Mouse (Mus musculus): ENCODE data around the gene Tgfb1.

Gene Tgfb1

GRCm38 (mm10) chr7:25686680-25687531 is at the start of gene Tgfb1:
Gene Tgfb1 (plus strand): TSS chr7:25687002.
- peak; percentile 84 for DNase-seq

DNA sequence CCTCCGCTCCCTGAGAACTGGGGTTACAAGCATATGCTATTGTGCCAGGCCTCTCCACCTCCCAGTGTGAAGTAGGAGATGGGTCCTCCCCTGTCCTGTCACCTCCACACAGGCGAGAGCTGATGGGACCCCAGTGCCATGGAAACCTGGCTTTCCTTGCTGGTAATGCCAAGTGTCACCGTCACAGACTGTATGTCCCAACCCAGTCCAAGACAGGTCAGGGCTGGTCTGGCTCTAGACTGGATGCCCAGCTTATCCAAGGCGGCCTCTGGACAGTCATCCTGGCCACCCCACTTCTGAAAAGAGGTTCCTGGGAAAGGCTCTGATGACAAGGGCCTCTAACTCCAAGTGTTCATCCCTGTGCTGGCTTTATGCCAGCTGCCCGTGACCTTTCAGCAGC is 49.7 kb upstream of the Tgfb1 start:
- no peak for DNase-seq

DNA sequence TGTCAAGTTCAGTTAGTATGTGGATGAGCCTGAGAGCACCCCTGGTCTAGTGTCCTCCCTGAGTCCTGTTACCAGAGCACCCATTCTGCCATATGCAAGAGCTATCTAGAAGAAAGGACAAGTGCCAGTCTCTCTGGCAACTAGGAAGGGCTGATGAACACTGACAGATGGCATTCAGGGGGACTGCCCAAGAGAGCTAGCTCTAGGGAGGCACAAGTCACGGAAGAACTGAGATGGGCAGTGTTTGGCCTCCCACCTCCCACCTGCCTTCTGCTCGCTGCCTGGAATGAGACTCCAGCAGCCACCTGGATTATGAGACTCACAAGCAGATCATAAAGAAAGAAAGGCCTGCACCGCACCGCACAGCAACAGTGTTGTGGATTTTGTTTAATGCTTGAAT is 47.0 kb upstream of the Tgfb1 start:
- DNase-seq: no peak

- no peak for DNase-seq
These were observed 42.7 kb upstream of the Tgfb1 start for GRCm38 (mm10) chr7:25644136-25644535.

GRCm38 (mm10) chr7:25644631-25645030 is 42.2 kb upstream of the Tgfb1 start:
- no peak for DNase-seq

GRCm38 (mm10) chr7:25645074-25645473 is 41.7 kb upstream of the Tgfb1 start:
- no peak for DNase-seq

DNA sequence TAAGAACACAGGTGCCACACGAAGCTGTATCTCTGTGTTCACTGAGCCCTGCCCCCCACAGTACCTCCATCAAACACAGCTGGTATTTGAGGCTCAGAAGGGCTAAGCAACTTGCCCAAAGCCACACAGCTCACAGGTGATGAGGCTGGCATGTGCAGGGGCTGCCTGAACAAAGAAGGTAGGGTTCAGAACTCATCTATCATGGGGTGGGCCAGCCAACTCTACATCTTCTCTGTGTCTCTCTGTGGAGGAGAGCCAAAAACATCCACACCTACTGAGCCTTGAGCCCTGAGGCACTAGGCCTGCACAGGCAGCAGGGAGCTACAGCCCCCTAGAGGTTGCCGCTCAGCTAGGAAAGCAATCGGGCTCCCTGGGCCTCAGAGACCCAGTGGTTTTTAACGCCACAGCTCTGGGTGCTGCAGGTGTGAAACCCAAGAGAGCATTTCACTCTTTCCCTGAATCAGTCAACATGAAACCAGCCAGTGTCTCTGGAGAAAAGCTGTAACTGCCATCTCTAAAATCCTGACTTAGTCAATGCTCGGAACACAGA is 39.2 kb upstream of the Tgfb1 start:
- peak; percentile 27 for DNase-seq

DNA sequence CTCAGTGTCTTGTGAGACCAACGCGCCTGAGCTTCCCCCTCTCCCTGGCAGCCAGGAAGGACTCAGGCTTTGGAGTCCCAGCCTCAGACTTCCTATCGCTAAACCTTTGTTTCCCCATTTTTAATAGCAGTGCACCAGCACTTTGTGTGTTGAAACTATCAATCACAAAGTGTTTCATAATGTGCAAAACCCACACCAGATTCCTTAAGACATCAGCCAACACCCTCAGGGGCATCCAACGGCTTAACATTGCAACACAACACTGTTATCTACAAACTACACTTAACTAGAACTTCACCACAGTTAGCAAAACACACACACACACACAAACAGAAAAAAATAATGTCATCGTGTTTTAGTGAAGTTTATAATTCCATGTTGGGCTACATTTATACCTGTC is 37.0 kb upstream of the Tgfb1 start:
- DNase-seq: no peak

GRCm38 (mm10) chr7:25651281-25651680 is 35.5 kb upstream of the Tgfb1 start:
- DNase-seq: peak; percentile 31

DNA sequence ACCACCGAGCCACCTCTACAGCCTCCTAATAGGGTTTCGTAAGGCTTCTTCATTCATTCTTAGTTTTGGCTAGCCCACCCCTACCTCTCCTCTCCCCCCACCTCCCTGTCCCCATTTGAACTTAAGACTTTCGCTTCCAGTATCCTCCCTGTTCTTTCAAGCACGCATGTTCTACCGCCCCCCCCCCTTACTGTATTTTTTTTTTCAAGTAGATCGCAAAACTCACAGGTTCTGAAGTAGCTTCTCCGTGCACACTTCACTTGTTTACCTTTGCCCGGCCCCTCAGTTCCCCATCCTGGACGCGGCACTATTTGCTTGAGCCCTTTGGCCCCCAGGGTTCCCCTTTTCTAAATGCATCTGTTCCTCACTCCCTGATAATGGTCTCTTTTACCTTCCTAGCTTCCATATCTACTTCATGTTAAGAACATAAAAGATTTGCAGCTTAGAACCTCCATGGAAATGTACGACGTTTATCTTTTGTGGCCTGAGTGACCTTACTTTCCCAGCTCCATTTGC is 34.5 kb upstream of the Tgfb1 start:
- DNase-seq: no peak

GRCm38 (mm10) chr7:25655601-25656428 is 31.0 kb upstream of the Tgfb1 start:
- DNase-seq: no peak

GRCm38 (mm10) chr7:25657785-25658184 is 29.0 kb upstream of the Tgfb1 start:
- no peak for DNase-seq

DNA sequence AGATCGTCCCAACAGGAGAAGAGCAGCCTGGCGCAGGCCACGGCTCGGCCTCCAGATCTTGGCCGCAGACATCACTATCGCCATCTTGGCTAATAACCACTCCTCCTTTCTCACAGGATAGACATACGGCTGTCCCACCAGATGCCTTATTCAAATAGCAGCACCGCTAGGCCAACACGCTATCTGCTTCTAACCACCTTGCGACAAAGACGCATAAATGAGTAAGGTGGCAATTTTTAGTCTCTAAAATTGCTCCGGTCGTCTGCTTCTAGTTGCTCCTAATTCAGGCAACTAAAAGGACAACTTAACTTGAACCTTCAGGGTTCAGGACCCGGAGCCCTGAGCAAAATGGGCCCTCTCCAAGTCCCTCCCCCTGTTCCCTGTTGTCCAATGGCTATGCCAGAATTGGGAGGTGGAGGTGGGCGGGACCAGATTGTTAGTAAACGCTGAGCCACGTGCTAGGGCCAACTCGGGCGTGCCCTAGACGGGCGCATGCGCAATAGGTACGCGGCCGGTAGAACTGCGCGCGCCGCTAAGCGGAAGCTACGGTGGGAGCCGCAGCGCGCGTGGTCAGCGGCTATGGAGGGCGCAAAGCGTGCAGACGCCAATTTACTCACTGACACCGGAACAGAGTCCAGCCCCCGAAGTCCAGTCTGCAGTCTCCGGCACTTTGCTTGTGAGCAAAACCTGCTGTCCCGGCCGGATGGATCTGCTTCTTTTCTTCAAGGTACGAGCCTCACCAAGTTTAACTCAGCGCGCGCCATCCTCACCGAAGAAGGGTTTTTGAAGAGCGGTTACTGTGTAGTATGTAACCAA is 27.9 kb upstream of the Tgfb1 start, which contains the start of the genes Bckdha and Exosc5:
TSS of gene Bckdha (minus strand) at position 325 of the 816 bp plus-strand sequence.
TSS of gene Exosc5 (plus strand) at position 508 of the 816 bp plus-strand sequence.
- DNase-seq: peak; percentile 98

- DNase-seq: no peak
These were observed 20.4 kb upstream of the Tgfb1 start for GRCm38 (mm10) chr7:25666381-25666780.

DNA sequence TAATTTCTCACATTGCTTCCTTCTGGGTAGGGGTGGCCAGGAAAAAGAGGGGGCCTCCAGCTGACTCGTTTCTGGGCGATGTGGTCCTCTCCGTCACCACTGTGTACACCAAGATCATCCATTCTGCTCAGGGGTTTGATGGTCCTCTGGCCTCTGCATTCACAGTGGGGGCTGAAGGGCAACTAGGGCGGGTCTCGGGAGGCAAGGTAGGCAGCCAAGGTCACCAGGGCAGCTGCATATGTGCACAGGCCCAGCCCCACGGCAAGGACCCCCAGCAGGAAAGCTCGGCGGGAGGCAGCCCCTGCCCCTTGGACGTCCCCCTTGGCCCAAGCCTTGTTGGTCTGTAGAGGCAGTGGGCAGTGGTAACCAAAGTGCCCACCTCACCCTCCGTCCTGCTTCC is 17.6 kb upstream of the Tgfb1 start:
- no peak for DNase-seq

- no peak for DNase-seq
These were observed 17.2 kb upstream of the Tgfb1 start for GRCm38 (mm10) chr7:25669631-25670030.

- DNase-seq: no peak
These were observed 16.7 kb upstream of the Tgfb1 start for GRCm38 (mm10) chr7:25670096-25670495.

GRCm38 (mm10) chr7:25671686-25672085 is 15.1 kb upstream of the Tgfb1 start:
- DNase-seq: no peak

DNA sequence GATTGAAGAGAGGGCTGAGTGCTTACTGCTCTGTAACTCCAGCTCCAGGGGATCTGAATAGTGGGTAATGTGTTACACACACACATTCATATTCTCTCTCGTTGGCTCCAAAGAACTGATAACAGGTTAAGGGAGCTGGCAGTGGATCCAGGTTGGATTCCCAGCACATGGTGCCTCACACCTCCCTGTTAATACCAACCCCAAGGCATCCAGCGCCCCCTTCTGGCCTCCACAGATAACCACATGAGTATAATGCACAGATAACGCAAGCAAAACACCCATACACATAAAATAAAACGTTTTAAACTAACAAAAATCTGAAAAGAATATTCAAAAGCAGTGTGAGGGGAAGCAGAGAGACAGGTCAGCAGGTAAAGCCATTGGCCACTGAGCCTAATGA is 14.4 kb upstream of the Tgfb1 start:
- DNase-seq: no peak

- no peak for DNase-seq
These were observed 12.5 kb upstream of the Tgfb1 start for GRCm38 (mm10) chr7:25674297-25674696.

- no peak for DNase-seq
These were observed 12.0 kb upstream of the Tgfb1 start, which contains the start of gene Tmem91 for GRCm38 (mm10) chr7:25674719-25675300. Gene Tmem91 (minus strand): TSS chr7:25675166.

DNA sequence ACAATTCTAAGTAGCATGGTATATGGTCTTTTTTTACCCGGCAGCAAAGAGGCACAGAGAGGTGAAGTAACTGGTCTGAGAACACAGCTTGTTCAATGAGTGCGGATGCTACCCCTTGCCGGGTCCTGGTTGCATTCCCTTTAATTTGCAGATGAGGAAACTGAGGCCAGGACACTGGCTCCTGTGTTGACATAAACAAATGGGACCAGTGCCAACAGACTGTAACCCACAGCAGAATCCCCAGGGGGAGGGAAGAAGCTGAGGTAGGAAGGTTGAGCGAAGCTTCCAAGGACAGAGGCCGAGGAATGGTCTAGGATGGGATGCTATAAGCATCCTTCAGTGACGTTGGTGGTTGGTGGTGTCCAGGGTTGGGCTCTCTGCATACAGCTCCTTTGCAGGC is 11.4 kb upstream of the Tgfb1 start:
- DNase-seq: no peak

Measured in liver (tissue).